In genomic region chr17:28036813-28037756, GRCm38 (mm10) we compare ENCODE assay signal across 8 mouse cellular contexts. TPM values are rescaled to one million over a fixed set of nuclear protein-coding genes. Genes with fewer than 3 reads are reported as not detected.
A peak's percentile ranks its signal among the peaks of the same experiment; 100 is the strongest.
DNase-seq lines count a peak whose midpoint lies in the region; ATAC-seq lines count a peak whose summit lies in the region.

No protein-coding gene starts in this region.

- H3K9me3 ChIP-seq in heart, embryonic 10.5 days, result no peaks in the 10 kb centered on the region
- no peaks in the 10 kb centered on the region for H3K9me3 ChIP-seq in heart, embryonic 12.5 days (replicated peaks)
- H3K9me3 ChIP-seq in hindbrain, embryonic 10.5 days, result no peaks in the 10 kb centered on the region
- no peaks in the 10 kb centered on the region for H3K9me3 ChIP-seq in midbrain, embryonic 11.5 days (ENCODE audit: control insufficient read depth, low read length)

- ATAC-seq in heart, embryonic 12.5 days (ENCODE audit: insufficient number of reproducible peaks, low FRiP score), result no peak
- ATAC-seq in midbrain, embryonic 11.5 days (ENCODE audit: low FRiP score), result 0 out of 2 replicates have a peak, but pooled peaks have one; percentile 22

- H3K4me3 ChIP-seq in heart, embryonic 10.5 days, result no peak overlapping the region
- no peak overlapping the region for H3K4me3 ChIP-seq in heart, embryonic 12.5 days
- no peak overlapping the region for H3K4me3 ChIP-seq in hindbrain, embryonic 10.5 days
- H3K4me3 ChIP-seq in midbrain, embryonic 11.5 days (ENCODE audit: low read depth, low read length), result no peak overlapping the region

- H3K36me3 ChIP-seq in heart, embryonic 10.5 days, result peaks cover 27% of the 10 kb centered on the region
- H3K36me3 ChIP-seq in heart, embryonic 12.5 days, result peaks cover 28% of the 10 kb centered on the region
- H3K36me3 ChIP-seq in hindbrain, embryonic 10.5 days, result peaks cover 25% of the 10 kb centered on the region
- no peaks in the 10 kb centered on the region for H3K36me3 ChIP-seq in midbrain, embryonic 11.5 days (ENCODE audit: control insufficient read depth, insufficient read depth, low read length)

- DNase-seq in heart, embryonic 10.5 days (ENCODE audit: low spot score), result no peak
- peak; percentile 55 for DNase-seq in embryo, embryonic 11 days
- peak; percentile 45 for DNase-seq in hindbrain, embryonic 10.5 days (ENCODE audit: low spot score)
- DNase-seq in midbrain, embryonic 11.5 days (ENCODE audit: low spot score, missing footprints), result no peak
- no peak for DNase-seq in spleen, adult 12 weeks (ENCODE audit: low spot score)
- DNase-seq in spleen, postnatal 36 days (ENCODE audit: low spot score in 2 of 2), result no peak
- no peak for DNase-seq in MN1 (ENCODE audit: low spot score)

- H3K27me3 ChIP-seq in heart, embryonic 10.5 days (ENCODE audit: insufficient read depth, poor library complexity, severe bottlenecking), result peaks cover 4% of the 10 kb centered on the region; the same call in 1 of the 2 replicates
- H3K27me3 ChIP-seq in heart, embryonic 12.5 days (replicated peaks), result no peaks in the 10 kb centered on the region
- no peaks in the 10 kb centered on the region for H3K27me3 ChIP-seq in hindbrain, embryonic 10.5 days (ENCODE audit: insufficient read depth, poor library complexity, severe bottlenecking)
- no peaks in the 10 kb centered on the region for H3K27me3 ChIP-seq in midbrain, embryonic 11.5 days (ENCODE audit: control insufficient read depth, insufficient read depth, low read length)

- WGBS in heart, embryonic 10.5 days, result 72% methylated on average over 14 of the region's 14 CpGs
- 78% methylated on average over 14 of the region's 14 CpGs for WGBS in heart, embryonic 12.5 days
- WGBS in hindbrain, embryonic 10.5 days, result 66% methylated on average over 14 of the region's 14 CpGs
- 70% methylated on average over 14 of the region's 14 CpGs for WGBS in midbrain, embryonic 11.5 days

- H3K4me2 ChIP-seq in heart, embryonic 12.5 days, result no peak overlapping the region
- no peak overlapping the region for H3K4me2 ChIP-seq in midbrain, embryonic 11.5 days

- peaks cover 89% of the 10 kb centered on the region for H3K4me1 ChIP-seq in heart, embryonic 10.5 days
- peaks cover 83% of the 10 kb centered on the region for H3K4me1 ChIP-seq in heart, embryonic 12.5 days (replicated peaks)
- peaks cover 71% of the 10 kb centered on the region for H3K4me1 ChIP-seq in hindbrain, embryonic 10.5 days (replicated peaks)
- H3K4me1 ChIP-seq in midbrain, embryonic 11.5 days (ENCODE audit: control insufficient read depth, insufficient read depth, low read length), result peaks cover 38% of the 10 kb centered on the region

- peak overlapping the region; percentile 52; the same call in 1 of the 2 replicates for H3K27ac ChIP-seq in heart, embryonic 10.5 days
- H3K27ac ChIP-seq in heart, embryonic 12.5 days (ENCODE audit: poor library complexity, severe bottlenecking), result no peak overlapping the region
- peak overlapping the region; percentile 81 for H3K27ac ChIP-seq in hindbrain, embryonic 10.5 days
- H3K27ac ChIP-seq in midbrain, embryonic 11.5 days (ENCODE audit: low read depth, low read length), result peak overlapping the region; percentile 76

- H3K9ac ChIP-seq in heart, embryonic 12.5 days, result no peak overlapping the region
- no peak overlapping the region for H3K9ac ChIP-seq in midbrain, embryonic 11.5 days (ENCODE audit: low read length)

RNA-seq across cellular contexts. Expression of gene Tcp11, which starts 43.4 kb away (rescaled TPM):
- polyA plus RNA-seq in heart, embryonic 10.5 days (2016; fragmentation: Nextera tagmentation; extraction: Ambion mirVana), result 0.59 and 0.67 TPM in 2 replicates
- polyA plus RNA-seq in heart, embryonic 12.5 days (2016; fragmentation: Nextera tagmentation; extraction: Ambion mirVana), result 0.23 and 1.1 TPM in 2 replicates
- polyA plus RNA-seq in hindbrain, embryonic 10.5 days (2016; fragmentation: Nextera tagmentation; extraction: Ambion mirVana), result 1.1 and 2.8 TPM in 2 replicates
- 0.70 and 1.0 TPM in 2 replicates for polyA plus RNA-seq in midbrain, embryonic 11.5 days (2014; fragmentation: Nextera tagmentation; extraction: Ambion mirVana)

Comparison
In these comparisons a context has a peak if more than half of its experiments do, and no peak if none do; other contexts are left out.
1. DNase-seq: peak in embryo, embryonic 11 days (single experiment) and hindbrain, embryonic 10.5 days (single experiment); none in heart, embryonic 10.5 days (single experiment), midbrain, embryonic 11.5 days (single experiment), spleen, adult 12 weeks (single experiment), spleen, postnatal 36 days (0 of 2) and MN1 (single experiment).